Mouse (Mus musculus): ENCODE measurements around the gene Fscb. TPM values are rescaled to one million over a fixed set of nuclear protein-coding genes. Genes with fewer than 3 reads are reported as not detected.

Gene Fscb
- total RNA-seq (2015) (0.10 TPM in 1 of 2 replicates, not detected in the other), total RNA-seq (2017) (not detected in 2 replicates)

GRCm38 (mm10) chr12:64474590-64474989 lies at the start of gene Fscb:
TSS of gene Fscb (minus strand) at chr12:64474690.
- no peak for ATAC-seq (replicated peaks; ENCODE audit: poor library complexity)

DNA sequence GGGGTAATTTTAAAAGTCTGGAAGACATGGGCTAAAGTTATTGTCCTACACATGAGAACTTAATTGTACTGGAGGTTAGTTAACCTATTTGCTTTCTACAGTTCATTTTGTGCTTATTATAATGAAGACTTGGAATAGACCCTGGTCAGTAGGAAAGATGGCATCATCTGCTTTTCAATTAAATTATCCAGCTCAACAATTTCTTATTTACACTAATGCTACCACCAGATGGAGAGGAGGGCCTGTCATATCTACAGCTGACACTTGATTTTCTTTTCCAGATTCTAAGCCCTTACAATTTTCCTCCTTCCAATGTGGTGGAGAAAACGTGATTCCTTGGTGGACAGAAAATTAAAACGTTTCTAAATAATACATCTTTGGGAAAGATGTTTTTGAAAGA lies 42.3 kb upstream of the Fscb start:
- no peak for ATAC-seq (replicated peaks; ENCODE audit: poor library complexity)

- ATAC-seq (replicated peaks; ENCODE audit: poor library complexity): no peak
Measured at GRCm38 (mm10) chr12:64513439-64513838, 38.9 kb upstream of the Fscb start.

GRCm38 (mm10) chr12:64497706-64498105 lies 23.2 kb upstream of the Fscb start:
- no peak for ATAC-seq (replicated peaks; ENCODE audit: poor library complexity)

DNA sequence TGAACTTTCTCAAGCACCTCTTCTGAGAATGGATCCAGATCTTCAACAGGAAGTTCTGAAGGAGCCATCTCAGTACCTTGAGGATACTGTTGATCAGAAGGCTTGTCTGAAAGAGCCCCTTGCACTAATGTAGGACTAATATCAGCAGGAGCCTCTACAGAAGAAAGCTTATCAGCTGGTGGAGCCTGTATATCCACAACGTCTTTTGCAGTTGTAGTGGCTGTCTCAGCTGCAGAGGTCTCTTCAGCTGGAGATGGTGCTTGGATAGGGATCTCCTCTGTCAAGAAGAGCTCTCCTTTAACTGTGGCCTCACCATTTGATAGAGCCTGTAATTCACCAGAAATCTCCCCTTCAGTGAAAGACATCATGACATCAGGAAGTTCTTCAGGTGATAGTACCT lies 875 bp downstream of the Fscb start:
- no peak for ATAC-seq (replicated peaks; ENCODE audit: poor library complexity)

DNA sequence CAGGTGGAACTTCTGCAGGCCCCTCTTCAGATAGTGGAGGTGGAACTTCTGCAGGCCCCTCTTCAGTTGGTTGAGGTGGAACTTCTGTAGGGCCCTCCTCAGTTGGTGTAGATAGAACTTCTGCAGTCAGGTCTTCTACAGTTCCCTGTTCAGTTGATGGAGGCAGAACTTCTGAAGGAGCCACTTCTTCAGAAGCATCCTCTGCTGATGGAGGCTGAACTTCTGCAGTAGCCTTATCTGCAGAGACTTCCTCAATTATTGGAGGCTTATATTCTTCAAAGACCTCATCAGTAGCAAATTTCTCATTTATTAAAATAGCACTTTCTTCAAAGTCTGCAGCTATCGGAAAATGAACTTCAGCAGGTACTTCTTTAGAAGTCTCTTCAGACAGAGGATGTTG lies 1.4 kb downstream of the Fscb start:
- no peak for ATAC-seq (replicated peaks; ENCODE audit: poor library complexity)

DNA sequence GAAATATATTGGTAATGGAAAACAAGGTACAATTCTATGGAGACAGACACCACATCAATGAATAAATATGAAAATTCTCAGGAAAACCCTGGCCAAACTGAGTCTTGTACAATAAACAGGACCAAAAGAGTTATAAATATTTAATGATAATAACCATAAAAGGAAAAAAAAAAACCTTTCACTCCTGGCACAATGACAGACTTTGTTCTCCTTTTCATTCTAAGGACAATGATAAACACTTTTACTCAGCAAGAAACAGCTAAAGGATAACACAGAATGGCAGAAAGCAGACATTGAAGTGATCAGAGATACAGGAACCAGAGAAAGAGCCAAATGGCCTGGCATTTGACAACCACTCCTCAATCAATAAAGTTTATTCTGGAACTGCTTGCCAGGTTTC lies 19.3 kb downstream of the Fscb start:
- no peak for ATAC-seq (replicated peaks; ENCODE audit: poor library complexity)

- no peak for ATAC-seq (replicated peaks; ENCODE audit: poor library complexity)
Measured at GRCm38 (mm10) chr12:64449911-64450310, 24.6 kb downstream of the Fscb start.

GRCm38 (mm10) chr12:64436675-64437074 lies 37.8 kb downstream of the Fscb start:
- ATAC-seq (replicated peaks; ENCODE audit: poor library complexity): no peak
